Mouse (Mus musculus): ENCODE data around the gene Hexb.

DNA sequence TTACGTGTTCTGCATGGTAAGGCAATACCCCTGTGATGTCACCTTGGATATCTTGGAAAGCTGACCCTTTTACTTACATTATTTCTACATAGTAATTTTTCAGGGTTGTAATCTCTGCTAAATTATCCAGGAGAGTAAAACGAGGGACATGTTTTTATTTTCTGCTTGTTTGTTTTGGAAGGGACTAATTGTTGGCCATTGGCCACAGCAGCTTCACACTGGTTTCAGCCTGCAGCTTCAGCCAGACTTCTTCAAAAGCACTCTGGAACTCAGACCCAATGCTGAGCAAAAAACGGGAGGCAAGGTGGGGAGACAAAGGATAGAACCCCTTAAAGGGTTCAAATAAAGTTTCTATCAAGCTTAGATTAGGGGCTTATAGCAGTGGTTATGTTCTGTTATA is 31.9 kb upstream of the Hexb start:
- TF ChIP-seq CTCF (IDR thresholded peaks at IDR 0.05; ENCODE audit: low read depth) = no peak
- no peak for TF ChIP-seq EP300 (IDR thresholded peaks at IDR 0.05; ENCODE audit: low read depth)

Measured in liver, embryonic 14.5 days (tissue).